Mouse (Mus musculus): ENCODE measurements around the gene Gm28308.

Gm28308 gene

GRCm38 (mm10) chr6:52219234-52219942 lies 6.2 kb upstream of the Gm28308 start:
- no peak for DNase-seq (ENCODE audit: low read depth, low spot score)

DNA sequence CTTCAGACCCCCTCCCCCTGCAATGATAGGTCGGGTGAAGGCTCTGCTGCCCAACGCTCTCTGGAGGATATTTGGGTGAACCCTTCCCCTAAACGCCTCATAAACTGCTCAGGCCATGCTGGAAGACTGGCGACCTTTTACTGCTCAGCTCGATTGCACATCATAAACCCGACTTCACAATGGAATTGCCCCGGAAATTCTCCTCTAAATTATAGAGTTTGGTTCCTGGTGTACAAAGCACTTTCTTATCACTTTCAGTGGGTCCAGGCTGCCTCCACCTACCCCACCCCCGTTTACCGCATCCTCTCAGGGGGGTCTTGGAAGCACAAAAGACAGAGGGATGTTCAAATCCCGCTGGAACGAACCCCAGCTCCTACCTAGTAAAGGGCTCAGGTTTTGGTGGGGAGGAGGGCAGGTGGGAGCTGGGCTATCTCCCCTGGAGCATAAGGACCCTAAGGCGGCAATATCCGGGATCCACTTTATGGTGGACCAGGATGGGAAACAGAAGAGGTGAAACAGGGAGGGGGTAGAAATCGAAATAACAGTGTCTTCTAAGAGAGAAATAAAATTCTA lies 5.6 kb upstream of the Gm28308 start:
- no peak for DNase-seq (ENCODE audit: low read depth, low spot score)

- peak; percentile 53 for DNase-seq (ENCODE audit: low read depth, low spot score)
Measured at GRCm38 (mm10) chr6:52217895-52218642, 4.9 kb upstream of the Gm28308 start.

DNA sequence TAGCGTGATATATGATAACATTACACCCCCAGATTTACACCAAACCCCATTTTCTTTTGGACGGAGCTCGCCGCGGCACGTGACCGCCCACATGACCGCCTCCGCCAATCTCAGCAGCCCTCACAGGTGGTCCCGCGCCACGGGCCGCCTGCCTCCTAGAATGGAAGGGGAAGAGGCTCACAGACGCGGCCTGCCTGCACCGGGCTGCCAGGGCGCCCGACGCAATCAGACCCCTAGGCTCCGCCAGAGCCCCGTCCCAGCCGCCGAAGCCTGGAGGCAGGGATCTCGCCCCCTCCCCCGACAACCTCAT lies 4.3 kb upstream of the Gm28308 start:
- peak; percentile 81 for DNase-seq (ENCODE audit: low read depth, low spot score)

DNA sequence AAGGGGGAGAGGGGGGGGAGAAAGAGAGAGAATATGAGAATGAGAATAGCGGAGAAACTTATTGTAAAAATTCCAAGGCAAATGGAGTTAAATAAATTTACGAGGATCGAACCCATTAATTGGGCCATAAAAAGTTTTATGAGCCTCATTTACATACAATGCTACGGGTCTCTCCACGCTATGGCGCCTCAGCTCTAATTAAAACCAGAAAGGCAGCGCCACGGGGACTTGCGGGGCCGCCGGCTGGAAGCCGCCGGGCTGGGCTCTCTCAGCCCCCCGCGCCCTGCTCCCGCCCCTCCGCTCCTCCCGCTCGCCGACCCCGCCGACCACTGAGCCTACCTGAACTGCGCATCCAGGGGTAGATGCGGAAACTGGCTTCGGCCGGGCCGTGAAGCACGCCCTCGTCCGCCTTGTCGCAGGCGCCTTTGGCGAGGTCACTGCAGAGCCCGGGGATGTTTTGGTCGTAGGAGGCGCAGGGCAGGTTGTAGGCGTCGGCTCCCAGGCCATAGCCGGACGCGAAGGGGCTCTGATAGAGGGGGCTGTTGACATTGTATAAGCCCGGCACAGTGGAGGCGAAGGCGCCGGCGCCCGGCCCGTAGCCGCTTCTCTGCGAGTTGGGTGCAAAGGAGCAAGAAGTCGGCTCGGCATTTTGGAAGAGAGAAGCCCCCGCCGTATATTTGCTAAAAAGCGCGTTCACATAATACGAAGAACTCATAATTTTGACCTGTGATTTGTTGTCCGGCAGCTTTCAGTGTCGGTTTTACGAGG lies 3.7 kb upstream of the Gm28308 start:
- DNase-seq (ENCODE audit: low read depth, low spot score): no peak

DNA sequence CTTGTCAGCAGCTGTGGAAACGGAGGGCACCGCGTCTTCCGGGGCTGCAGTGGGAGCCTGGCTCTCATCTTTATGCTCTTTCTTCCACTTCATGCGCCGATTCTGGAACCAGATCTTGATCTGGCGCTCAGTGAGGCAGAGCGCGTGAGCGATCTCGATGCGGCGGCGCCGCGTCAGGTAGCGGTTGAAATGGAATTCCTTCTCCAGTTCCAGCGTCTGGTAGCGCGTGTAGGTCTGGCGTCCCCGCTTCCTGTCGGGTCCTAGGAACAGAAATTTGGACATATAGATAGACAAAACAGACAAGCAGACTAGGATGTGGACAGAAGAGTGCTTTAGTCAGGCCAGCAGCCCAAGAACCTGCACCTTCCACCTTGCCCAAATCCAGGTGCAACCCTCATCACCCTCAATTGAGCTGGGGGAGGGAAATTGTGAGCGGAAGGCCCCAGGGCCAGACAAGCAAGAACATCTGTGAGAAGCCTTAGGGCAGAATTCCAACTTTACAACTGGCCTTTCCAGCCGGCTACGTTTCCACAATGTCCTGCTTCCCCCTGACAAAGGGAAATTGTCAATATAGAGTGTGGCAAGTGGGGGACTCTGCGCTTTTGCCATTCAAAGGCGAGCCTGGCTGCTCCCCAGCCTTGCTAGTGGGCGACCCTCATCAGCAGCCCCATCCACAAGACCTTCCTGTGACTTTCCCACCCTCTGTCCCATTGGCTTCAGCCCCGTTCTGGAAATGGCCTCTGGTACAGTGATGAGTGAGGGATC lies 2.8 kb upstream of the Gm28308 start:
- peak; percentile 40 for DNase-seq (ENCODE audit: low read depth, low spot score)

DNA sequence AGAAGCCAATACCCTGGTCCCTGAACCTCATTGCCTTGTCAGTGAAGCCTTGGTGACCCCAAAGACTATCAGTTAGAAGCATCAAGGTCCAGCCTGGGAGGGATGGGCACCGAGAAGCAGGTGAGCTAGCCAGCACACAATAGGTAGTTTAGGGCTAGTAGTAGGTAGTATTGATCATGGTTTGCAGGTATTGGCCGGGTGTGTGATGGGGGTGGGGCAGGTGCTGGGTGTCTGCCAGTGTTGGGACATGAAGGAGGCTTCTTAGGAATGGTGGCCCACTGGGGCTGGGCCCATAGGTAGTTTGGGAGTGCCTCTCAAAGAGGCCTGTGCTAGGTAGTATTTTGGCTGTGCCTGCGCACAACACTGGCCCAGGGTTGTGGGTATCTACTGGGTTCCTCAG lies 1.9 kb upstream of the Gm28308 start:
- DNase-seq (ENCODE audit: low read depth, low spot score): no peak

DNA sequence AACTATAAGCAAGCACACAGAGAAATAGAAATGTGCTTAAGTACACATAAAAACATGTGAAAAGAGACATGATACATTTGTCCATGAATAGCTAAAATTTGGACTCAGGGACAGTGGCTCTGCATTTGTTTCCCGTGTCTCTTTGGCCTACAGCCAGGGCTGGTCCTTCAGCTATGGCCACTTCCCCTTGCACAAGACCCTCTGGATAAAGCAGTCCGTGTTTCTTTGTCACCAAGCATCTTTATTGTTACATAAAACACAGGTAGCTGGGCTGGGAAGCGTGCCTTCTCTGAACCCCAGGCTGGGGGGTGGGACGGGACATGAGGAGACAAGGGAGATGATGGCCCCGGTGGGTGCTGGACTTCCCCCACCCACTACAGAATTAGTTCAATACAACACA lies 1.1 kb upstream of the Gm28308 start:
- DNase-seq (ENCODE audit: low read depth, low spot score): no peak

- DNase-seq (ENCODE audit: low read depth, low spot score): peak; percentile 29
Measured at GRCm38 (mm10) chr6:52212556-52213118, 502 bp downstream of the Gm28308 start.

- peak; percentile 33 for DNase-seq (ENCODE audit: low read depth, low spot score)
Measured at GRCm38 (mm10) chr6:52211961-52212360, 1.2 kb downstream of the Gm28308 start.

DNA sequence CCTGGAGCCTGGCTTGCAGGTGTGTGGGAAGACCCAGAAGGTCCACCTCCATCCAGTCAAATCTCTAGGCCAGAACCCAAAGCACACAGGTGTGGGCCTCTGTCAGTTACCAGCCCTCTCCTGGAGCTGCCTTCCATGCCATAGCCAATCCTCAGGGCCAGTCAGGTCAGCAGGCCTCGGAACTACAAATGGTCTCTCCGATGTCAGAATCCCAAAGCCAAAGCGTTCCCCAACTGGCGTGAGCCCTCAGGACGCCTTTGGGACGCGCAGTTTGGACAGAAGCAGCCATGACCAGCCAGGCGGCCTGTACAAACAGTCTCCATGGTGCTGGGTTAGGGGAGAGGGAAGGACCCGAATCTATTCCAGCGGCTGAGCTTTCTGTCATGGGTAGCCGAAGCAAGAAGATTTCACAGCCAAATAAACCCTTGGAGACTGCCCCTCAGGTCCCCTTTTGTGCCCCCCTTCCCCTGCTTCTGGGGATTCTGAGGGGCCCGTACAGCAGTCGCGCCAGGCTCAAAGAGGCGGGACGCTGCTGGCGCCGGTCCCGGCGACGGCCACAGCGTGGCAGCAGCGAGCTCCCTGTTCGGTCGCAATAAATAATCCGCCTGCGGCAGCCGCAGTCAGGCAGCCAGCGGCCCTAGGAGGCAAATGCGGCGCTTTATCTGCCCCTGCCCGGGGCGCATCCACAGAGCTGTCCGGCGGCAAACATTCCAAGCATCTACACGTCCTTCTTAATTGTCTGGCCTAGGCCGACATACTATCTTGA lies 1.8 kb downstream of the Gm28308 start:
- DNase-seq (ENCODE audit: low read depth, low spot score): peak; percentile 79

GRCm38 (mm10) chr6:52209685-52210046 lies 3.5 kb downstream of the Gm28308 start:
- DNase-seq (ENCODE audit: low read depth, low spot score): no peak

DNA sequence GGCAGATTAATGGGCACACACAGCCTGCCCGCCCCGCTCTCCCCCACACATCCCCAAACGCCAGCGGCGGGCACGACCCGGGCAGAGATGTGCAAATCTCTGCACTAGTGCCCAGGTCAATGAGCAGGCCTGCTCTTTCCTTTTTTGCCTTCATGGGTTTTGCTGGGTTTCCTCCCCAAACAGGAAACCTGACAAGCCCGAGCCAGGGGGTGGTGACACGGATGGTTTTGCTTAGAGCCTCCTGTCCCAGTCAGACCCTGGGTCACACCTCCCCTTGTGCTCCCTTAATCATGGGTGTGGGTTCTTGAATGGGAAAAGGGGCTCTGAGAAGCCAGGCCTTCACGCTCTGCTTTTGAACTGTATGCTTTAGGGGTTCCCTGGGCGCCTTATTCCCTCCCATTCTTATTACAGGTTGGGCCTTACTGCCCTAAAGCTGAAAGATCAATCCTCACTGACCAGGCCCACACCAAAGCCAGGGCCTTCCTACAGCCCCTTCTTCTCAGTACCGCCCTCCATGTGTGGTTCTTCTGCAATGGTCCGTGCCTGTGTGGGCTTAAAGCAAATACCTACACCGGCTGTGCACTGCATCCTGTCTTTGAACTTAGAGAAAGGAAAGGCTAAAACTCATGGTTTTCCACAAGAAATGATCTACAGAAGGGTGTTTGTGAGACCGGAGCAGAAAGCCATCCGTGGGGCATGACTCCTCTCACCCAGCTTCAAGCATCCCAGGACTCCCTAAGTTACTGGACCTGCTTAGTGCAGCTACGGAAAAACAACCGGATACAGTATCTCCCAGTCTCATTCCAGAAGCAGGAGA lies 4.1 kb downstream of the Gm28308 start:
- peak; percentile 43 for DNase-seq (ENCODE audit: low read depth, low spot score)

- peak; percentile 35 for DNase-seq (ENCODE audit: low read depth, low spot score)
Measured at GRCm38 (mm10) chr6:52208072-52208867, 4.9 kb downstream of the Gm28308 start, which contains the start of gene Hoxa6. Gene Hoxa6 (minus strand): TSS chr6:52208722.

- DNase-seq (ENCODE audit: low read depth, low spot score): no peak
Measured at GRCm38 (mm10) chr6:52207684-52207976, 5.5 kb downstream of the Gm28308 start.

GRCm38 (mm10) chr6:52206882-52207683 lies 6.1 kb downstream of the Gm28308 start:
- DNase-seq (ENCODE audit: low read depth, low spot score): no peak

DNA sequence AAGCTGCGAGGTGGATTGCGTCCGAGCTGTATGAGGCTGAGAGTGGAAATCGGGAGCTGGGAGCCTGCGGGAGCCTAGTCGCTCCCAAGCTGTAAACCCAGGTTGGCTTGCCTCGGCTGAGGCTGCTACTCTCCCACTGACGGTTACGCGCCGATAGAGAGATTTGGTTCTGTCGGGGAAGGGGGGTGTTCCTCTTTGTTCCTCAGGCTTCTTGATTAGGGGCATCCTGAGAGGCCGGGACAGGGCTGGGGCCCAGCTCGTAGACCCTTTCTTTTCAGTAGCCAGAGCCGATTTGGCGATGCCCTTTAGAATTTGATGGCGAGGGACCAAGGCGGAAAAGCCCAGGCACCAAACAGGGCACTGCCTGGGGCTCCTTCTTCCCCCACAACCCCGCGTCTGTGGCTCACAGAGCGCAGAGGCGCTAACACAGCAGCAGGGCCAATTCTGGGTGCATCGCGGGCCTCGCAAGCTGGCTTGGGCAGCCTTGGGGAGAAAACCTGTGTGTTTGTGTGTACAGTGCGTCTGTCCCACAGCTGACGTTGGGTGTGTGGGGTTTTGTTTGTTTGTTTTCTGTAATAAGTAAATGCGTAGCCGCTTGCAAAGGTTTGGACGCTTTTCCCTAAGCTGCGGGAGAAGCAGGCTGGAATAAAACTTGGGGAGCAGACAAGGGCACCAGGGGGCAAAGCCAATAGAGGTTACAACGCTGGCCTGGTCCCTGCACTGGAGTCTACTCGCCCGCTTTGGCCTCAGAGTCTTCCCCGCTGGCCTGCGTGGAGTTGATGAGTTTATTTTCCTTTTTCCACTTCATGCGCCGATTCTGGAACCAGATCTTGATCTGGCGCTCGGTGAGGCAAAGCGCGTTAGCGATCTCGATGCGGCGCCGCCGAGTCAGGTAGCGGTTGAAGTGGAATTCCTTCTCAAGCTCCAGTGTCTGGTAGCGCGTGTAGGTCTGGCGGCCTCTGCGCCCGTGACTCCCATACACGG lies 7.2 kb downstream of the Gm28308 start:
- DNase-seq (ENCODE audit: low read depth, low spot score): peak; percentile 39
